Mouse (Mus musculus) thymus, adult 2 months (tissue): ENCODE results near the gene Synj2.

Experiments
- CTCF ChIP-seq: fragments of 200-500 bp; IDR thresholded peaks from 2 replicates; pipeline ENCODE4 v1.5.1; 2012; ENCODE audit warnings: mild to moderate bottlenecking, control low read depth, low read length, moderate library complexity, borderline replicate concordance; ENCODE audit not compliant: control insufficient read depth, poor library complexity, insufficient read depth; ENCODE audit errors: extremely low read depth
- POLR2A ChIP-seq: fragments of 200-500 bp; IDR thresholded peaks from 2 replicates; pipeline ENCODE4 v1.6.1; 2012; ENCODE audit warnings: mild to moderate bottlenecking, low read length, control low read depth, moderate library complexity; ENCODE audit not compliant: control insufficient read depth, poor library complexity, insufficient read depth; ENCODE audit errors: extremely low read depth

GRCm38 (mm10) chr17:6066021-6066420, 124.9 kb downstream of the Synj2 start:
- TF ChIP-seq CTCF (no peak), POLR2A (no peak)
